7 mouse cellular contexts compared by ENCODE assay signal in the genomic region with DNA sequence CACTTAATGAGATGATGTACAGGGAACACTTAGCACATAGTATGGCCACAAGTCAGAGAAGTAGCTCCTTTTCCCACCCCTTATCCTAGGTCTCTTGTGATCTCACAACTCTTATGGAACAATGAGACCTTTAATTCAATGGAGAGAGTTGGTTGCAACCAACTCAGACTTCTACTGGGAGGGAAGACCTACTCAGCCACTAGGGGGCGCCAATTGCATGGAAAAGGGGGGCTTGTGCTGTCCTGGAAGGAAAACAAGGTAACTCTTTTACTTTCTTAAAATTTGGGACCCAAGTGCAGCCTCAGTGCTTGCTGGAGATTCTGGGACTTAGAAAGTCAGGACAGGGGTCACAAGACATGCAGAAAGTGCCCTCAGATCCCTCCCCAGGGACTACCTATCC.
DNase-seq lines count a peak whose midpoint lies in the region.

No protein-coding gene starts in this region.

- DNase-seq in CD4-positive, CD25-positive, alpha-beta regulatory T cell, adult 2 months (ENCODE audit: low read depth, low spot score): peak; percentile 82
- DNase-seq in MN1 (ENCODE audit: low spot score): peak; percentile 50
- DNase-seq in cerebellum, adult 8-10 months: peak; percentile 70
- peak; percentile 45 to 54 for DNase-seq in gastrocnemius, postnatal 36 days
- peak; percentile 16 for DNase-seq in layer of hippocampus, adult 9-10 months (ENCODE audit: low spot score)
- DNase-seq in lung, postnatal 4 days: peak; percentile 54 to 82
- peak; percentile 25 to 55 for DNase-seq in spleen, postnatal 14 days (ENCODE audit: low spot score in 2 of 2)

- intact Hi-C loops in gastrocnemius, postnatal 36 days (cut with DNase I): loop anchor here (1.0 kb wide), 1 partner anchor 149 kb away; no protein-coding TSS in a partner anchor

Comparison
In these comparisons a context has a peak if more than half of its experiments do, and no peak if none do; other contexts are left out.
1. Peak in every context shown above with its lines: DNase-seq.
2. DNase-seq: peak in every context shown above with its lines; median percentile 82 in CD4-positive, CD25-positive, alpha-beta regulatory T cell, adult 2 months; 70 in cerebellum, adult 8-10 months; 68 in lung, postnatal 4 days; 50 in MN1; 50 in gastrocnemius, postnatal 36 days; 40 in spleen, postnatal 14 days; 16 in layer of hippocampus, adult 9-10 months.